Mouse (Mus musculus) G1E-ER4 (cell line): ENCODE results near the gene Atp9a. TPM values are rescaled to one million over a fixed set of nuclear protein-coding genes. Genes with fewer than 3 reads are reported as not detected.

ENCODE experiments used
- GATA1 ChIP-seq: IDR thresholded peaks from one replicate; pipeline ENCODE4 v1.8.0; 2012; ENCODE audit warnings: low read length, inconsistent platforms
- polyA plus RNA-seq: library from polyadenylated mRNA; stranded (reverse); fragments of >175 nt; gene quantifications from 2 replicates; pipeline ENCODE4 v1.2.3, GENCODE M21; 2012

The Atp9a gene
- polyA plus RNA-seq, 1 experiment = not detected

- TF ChIP-seq GATA1 = no peak
Measured at GRCm38 (mm10) chr2:168669762-168670161, 72.4 kb downstream of the Atp9a start.

GRCm38 (mm10) chr2:168667745-168668144, 74.5 kb downstream of the Atp9a start:
- TF ChIP-seq GATA1 = no peak

GRCm38 (mm10) chr2:168665680-168666079, 76.5 kb downstream of the Atp9a start:
- TF ChIP-seq GATA1 = no peak

GRCm38 (mm10) chr2:168663716-168664115, 78.5 kb downstream of the Atp9a start:
- no peak for TF ChIP-seq GATA1

GRCm38 (mm10) chr2:168663216-168663615, 79.0 kb downstream of the Atp9a start:
- TF ChIP-seq GATA1 = no peak

- TF ChIP-seq GATA1 = no peak
Measured at GRCm38 (mm10) chr2:168661802-168662201, 80.4 kb downstream of the Atp9a start.

- TF ChIP-seq GATA1 = no peak
Measured at GRCm38 (mm10) chr2:168660344-168660743, 81.9 kb downstream of the Atp9a start.

- no peak for TF ChIP-seq GATA1
Measured at GRCm38 (mm10) chr2:168658551-168658950, 83.7 kb downstream of the Atp9a start.

GRCm38 (mm10) chr2:168656569-168657308, 85.5 kb downstream of the Atp9a start:
- no peak for TF ChIP-seq GATA1

- no peak for TF ChIP-seq GATA1
Measured at GRCm38 (mm10) chr2:168654983-168655669, 87.1 kb downstream of the Atp9a start.

GRCm38 (mm10) chr2:168654482-168654881, 87.7 kb downstream of the Atp9a start:
- TF ChIP-seq GATA1 = no peak

GRCm38 (mm10) chr2:168651757-168652156, 90.5 kb downstream of the Atp9a start:
- no peak for TF ChIP-seq GATA1

GRCm38 (mm10) chr2:168648171-168648570, 94.0 kb downstream of the Atp9a start:
- TF ChIP-seq GATA1 = no peak

GRCm38 (mm10) chr2:168644855-168645254, 97.4 kb downstream of the Atp9a start:
- TF ChIP-seq GATA1 = no peak

- TF ChIP-seq GATA1 = no peak
Measured at GRCm38 (mm10) chr2:168643524-168644177, 98.6 kb downstream of the Atp9a start.

- no peak for TF ChIP-seq GATA1
Measured at GRCm38 (mm10) chr2:168642187-168642586, 100.0 kb downstream of the Atp9a start.
